Mouse (Mus musculus) activated CD4-positive, CD25-positive, alpha-beta regulatory T cell, adult 4 months (primary cell): ENCODE data around the gene Gpat2. TPM values are rescaled to one million over a fixed set of nuclear protein-coding genes. Genes with fewer than 3 reads are reported as not detected.

ENCODE experiments used
- polyA plus RNA-seq, 2 experiments: library from polyadenylated mRNA; unstranded; fragments of 100-300 nt; shearing (Covaris generic); gene quantifications; one replicate each; pipeline ENCODE4 v1.2.1; 2017

The Gpat2 gene
- polyA plus RNA-seq, 2 experiments from 2014 or later: 0.33 TPM; not detected in 1

Other genes with a start within 250 kb of the Gpat2 start
- gene 1810024B03Rik, start 216.9 kb upstream of the Gpat2 start, polyA plus RNA-seq: 1 to 10 TPM in 1 of 2 experiments, under 1 TPM in 1; 0.92 to 1.5 TPM
- 10 to 100 TPM; 34.2 to 51.7 TPM for gene Snrnp200, start 216.8 kb upstream of the Gpat2 start, polyA plus RNA-seq
- gene Ciao1, start 177.4 kb upstream of the Gpat2 start, polyA plus RNA-seq: 10 to 100 TPM; 33.0 to 49.2 TPM
- gene Tmem127, start 177.3 kb upstream of the Gpat2 start, polyA plus RNA-seq: 10 to 100 TPM; 50.2 to 63.5 TPM
- gene Stard7, start 155.0 kb upstream of the Gpat2 start, polyA plus RNA-seq: 10 to 100 TPM; 23.4 to 27.2 TPM
- 10 to 100 TPM; 18.6 to 38.6 TPM for gene Dusp2, start 89.0 kb upstream of the Gpat2 start, polyA plus RNA-seq
- under 1 TPM; 0.28 to 0.37 TPM for gene Astl, start 86.6 kb upstream of the Gpat2 start, polyA plus RNA-seq
- gene Adra2b, start 62.0 kb upstream of the Gpat2 start, polyA plus RNA-seq: not detected
- gene Fahd2a, start 19.4 kb downstream of the Gpat2 start, polyA plus RNA-seq: 10 to 100 TPM; 48.1 to 48.7 TPM
- under 1 TPM in 1 of 2 experiments, not detected in 1; 0.43 TPM for gene Kcnip3, start 96.9 kb downstream of the Gpat2 start, polyA plus RNA-seq
- gene Prom2, start 116.3 kb downstream of the Gpat2 start, polyA plus RNA-seq: not detected
- gene Zfp661, start 161.9 kb downstream of the Gpat2 start, polyA plus RNA-seq: 1 to 10 TPM; 1.5 to 2.1 TPM
- 10 to 100 TPM; 94.3 to 98.2 TPM for gene Mrps5, start 162.0 kb downstream of the Gpat2 start, polyA plus RNA-seq
- not detected for gene Mal, start 231.5 kb downstream of the Gpat2 start, polyA plus RNA-seq